Mouse (Mus musculus) lung, embryonic 16.5 days (tissue): ENCODE measurements around the gene Rpl22. TPM values are rescaled to one million over a fixed set of nuclear protein-coding genes. Genes with fewer than 3 reads are reported as not detected.

Source experiments
- ATAC-seq: fragments of 200-750 bp; cut with Nextera tagmentation; 2 replicates; pipeline ENCODE4 v1.8.0; 2017; ENCODE audit warnings: low read depth, mild to moderate bottlenecking, moderate library complexity
- H3K27ac ChIP-seq: fragments of 300-500 bp; sonication (generic); 2 replicates; pipeline ENCODE4 v1.5.1; 2014; ENCODE audit warnings: mild to moderate bottlenecking, control low read depth, low read length
- H3K27me3 ChIP-seq: fragments of 300-500 bp; sonication (generic); 2 replicates; pipeline ENCODE4 v1.6.1; 2014; ENCODE audit warnings: low read depth, low read length, mixed read lengths; ENCODE audit not compliant: control insufficient read depth, insufficient read depth
- H3K36me3 ChIP-seq: fragments of 300-500 bp; sonication (generic); 2 replicates; pipeline ENCODE4 v1.6.1; 2014; ENCODE audit warnings: low read length; ENCODE audit not compliant: control insufficient read depth, insufficient read depth
- H3K4me1 ChIP-seq: fragments of 300-500 bp; sonication (generic); replicated peaks from 2 replicates; pipeline ENCODE4 v1.6.1; 2014; ENCODE audit warnings: low read length, mixed read lengths; ENCODE audit not compliant: control insufficient read depth, insufficient read depth
- H3K4me2 ChIP-seq: fragments of 300-500 bp; sonication (generic); 2 replicates; pipeline ENCODE4 v1.6.1; 2014; ENCODE audit warnings: low read depth, low read length, control low read depth
- H3K4me3 ChIP-seq: fragments of 300-500 bp; sonication (generic); 2 replicates; pipeline ENCODE4 v1.5.1; 2014; ENCODE audit warnings: mild to moderate bottlenecking, low read length, control low read depth
- H3K9ac ChIP-seq: fragments of 300-500 bp; sonication (generic); 2 replicates; pipeline ENCODE4 v1.6.1; 2014; ENCODE audit warnings: low read length, control low read depth
- H3K9me3 ChIP-seq: fragments of 300-500 bp; sonication (generic); 2 replicates; pipeline ENCODE4 v1.6.1; 2016; ENCODE audit warnings: low read length; ENCODE audit not compliant: control insufficient read depth
- WGBS: fragments of 180-500 bp; shearing (Covaris S2); extraction: QIAGEN DNeasy Blood & Tissue Kit; methylation state at CpG from one replicate; pipeline ENCODE4 v1.1.7; 2014; 5-methylcytosine and 5-hydroxymethylcytosine counted together
- polyA plus RNA-seq: library from polyadenylated mRNA; unstranded; fragments of >200 nt; fragmentation: Nextera tagmentation; extraction: Ambion mirVana; gene quantifications from 2 replicates; pipeline ENCODE4 v1.2.1, GENCODE M21; 2015

Gene Rpl22
- polyA plus RNA-seq, 1 experiment from 2014 or later, result 378 TPM

DNA sequence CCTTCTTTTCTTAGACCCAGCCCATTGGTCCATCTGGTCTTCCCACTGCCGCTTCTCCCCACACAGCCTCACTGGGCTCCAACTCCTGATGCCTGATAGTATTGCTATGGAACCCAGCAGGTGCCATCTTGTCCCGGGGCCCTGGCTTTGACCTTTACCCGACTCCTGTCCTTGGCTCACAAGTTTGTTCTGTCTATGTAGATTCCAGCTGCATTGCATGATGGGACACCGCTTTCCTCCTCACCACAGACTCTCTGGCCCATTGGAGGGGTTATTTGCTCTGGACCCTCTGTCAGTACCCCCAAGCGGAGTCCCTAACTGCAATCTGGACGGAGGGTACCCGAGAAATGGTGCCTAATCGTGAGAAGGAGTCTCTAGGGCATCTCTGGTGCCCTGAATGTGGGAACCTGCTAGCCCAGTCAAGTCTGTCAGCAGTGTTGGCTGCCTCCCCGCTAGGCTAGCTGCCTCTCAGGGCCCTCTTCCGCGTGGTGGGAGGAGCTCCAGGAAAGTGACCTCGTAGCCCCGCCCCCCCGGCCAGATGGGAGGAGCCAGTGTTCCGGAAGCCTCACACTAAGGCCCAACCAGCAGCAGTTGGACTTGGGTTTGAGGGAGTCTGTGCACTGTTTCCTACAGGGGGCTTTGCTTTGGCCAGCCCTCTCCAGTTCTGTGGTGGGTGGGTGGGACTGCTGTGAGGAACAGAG, 15.2 kb downstream of the Rpl22 start:
- H3K4me1 ChIP-seq, result peaks cover 15% of the 10 kb centered on the region
- no peak overlapping the region for H3K4me2 ChIP-seq
- 33% methylated on average over 15 of the region's 15 CpGs for WGBS
- H3K4me3 ChIP-seq, result no peak overlapping the region
- no peak overlapping the region for H3K9ac ChIP-seq
- H3K27ac ChIP-seq, result no peak overlapping the region
- H3K27me3 ChIP-seq, result peaks cover 50% of the 10 kb centered on the region
- H3K9me3 ChIP-seq, result no peaks in the 10 kb centered on the region
- ATAC-seq, result no peak
- H3K36me3 ChIP-seq, result no peaks in the 10 kb centered on the region

GRCm38 (mm10) chr4:152343296-152343695, 17.8 kb downstream of the Rpl22 start:
- H3K27ac ChIP-seq, result no peak overlapping the region
- H3K36me3 ChIP-seq, result no peaks in the 10 kb centered on the region
- H3K27me3 ChIP-seq, result peaks cover 42% of the 10 kb centered on the region
- 16% methylated on average over 5 of the region's 5 CpGs for WGBS
- no peak overlapping the region for H3K4me2 ChIP-seq
- H3K9ac ChIP-seq, result no peak overlapping the region
- no peaks in the 10 kb centered on the region for H3K9me3 ChIP-seq
- H3K4me1 ChIP-seq, result peaks cover 15% of the 10 kb centered on the region
- H3K4me3 ChIP-seq, result no peak overlapping the region
- ATAC-seq, result no peak

- H3K27ac ChIP-seq, result no peak overlapping the region
- no peaks in the 10 kb centered on the region for H3K36me3 ChIP-seq
- H3K4me1 ChIP-seq, result peaks cover 3% of the 10 kb centered on the region; the same call in 1 of the 2 replicates
- H3K4me2 ChIP-seq, result no peak overlapping the region
- H3K9me3 ChIP-seq, result no peaks in the 10 kb centered on the region
- no peak for ATAC-seq
- no peak overlapping the region for H3K9ac ChIP-seq
- H3K27me3 ChIP-seq, result peaks cover 33% of the 10 kb centered on the region
- 39% methylated on average over 7 of the region's 7 CpGs for WGBS
- no peak overlapping the region for H3K4me3 ChIP-seq
Observed at GRCm38 (mm10) chr4:152344651-152345050, 19.1 kb downstream of the Rpl22 start.

DNA sequence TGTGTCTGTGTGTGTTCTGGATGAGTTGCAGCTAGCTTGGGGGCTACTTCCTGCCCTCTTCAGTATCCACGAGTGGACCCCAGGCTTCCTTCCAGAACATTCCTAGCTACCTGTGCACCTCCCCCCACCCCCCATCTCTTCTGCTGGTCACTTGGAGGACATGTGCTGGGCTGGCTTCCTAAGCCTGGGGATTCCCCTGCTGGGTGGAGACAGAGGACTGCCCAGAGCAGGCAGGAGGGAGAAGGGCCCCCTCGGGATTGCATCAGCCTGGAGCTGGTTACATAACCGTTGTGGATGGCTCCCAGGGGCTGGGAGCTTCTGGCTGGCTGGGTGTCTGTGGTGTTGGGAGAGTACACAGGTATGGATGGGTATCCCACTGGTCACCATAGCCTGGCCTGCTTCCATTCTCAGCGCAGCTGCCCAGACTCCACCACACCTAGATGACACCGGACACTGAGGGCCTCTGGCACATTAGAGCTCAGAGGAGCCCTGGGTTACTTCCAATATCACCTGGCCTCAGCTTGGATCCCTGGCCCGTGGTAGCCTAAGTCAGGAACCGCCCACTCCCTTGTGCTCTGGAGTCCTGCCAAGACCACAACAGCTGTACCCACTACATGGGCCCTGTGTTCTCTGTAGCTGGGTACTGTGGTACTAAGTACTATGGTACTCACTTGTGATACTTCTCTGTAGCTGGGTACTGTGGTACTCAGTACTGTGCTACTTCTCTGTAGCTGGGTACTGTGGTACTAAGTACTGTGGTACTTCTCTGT, 19.8 kb downstream of the Rpl22 start:
- H3K9ac ChIP-seq, result no peak overlapping the region
- peaks cover 27% of the 10 kb centered on the region for H3K27me3 ChIP-seq
- H3K4me1 ChIP-seq, result peaks cover 3% of the 10 kb centered on the region; the same call in 1 of the 2 replicates
- H3K4me2 ChIP-seq, result no peak overlapping the region
- no peak overlapping the region for H3K27ac ChIP-seq
- no peaks in the 10 kb centered on the region for H3K9me3 ChIP-seq
- 34% methylated on average over 7 of the region's 7 CpGs for WGBS
- peak; percentile 60 for ATAC-seq
- H3K4me3 ChIP-seq, result no peak overlapping the region
- no peaks in the 10 kb centered on the region for H3K36me3 ChIP-seq

- Histone ChIP-seq H3K4me2 (no peak overlapping the region), H3K27ac (no peak overlapping the region), H3K36me3 (no peaks in the 10 kb centered on the region), H3K4me1 (peaks cover 3% of the 10 kb centered on the region; the same call in 1 of the 2 replicates), H3K4me3 (no peak overlapping the region), H3K27me3 (peaks cover 16% of the 10 kb centered on the region; the same call in 1 of the 2 replicates), H3K9ac (no peak overlapping the region), H3K9me3 (no peaks in the 10 kb centered on the region)
- WGBS, result 3% methylated on average over 16 of the region's 17 CpGs
- ATAC-seq, result no peak
Observed at GRCm38 (mm10) chr4:152349837-152350381, 24.4 kb downstream of the Rpl22 start.

DNA sequence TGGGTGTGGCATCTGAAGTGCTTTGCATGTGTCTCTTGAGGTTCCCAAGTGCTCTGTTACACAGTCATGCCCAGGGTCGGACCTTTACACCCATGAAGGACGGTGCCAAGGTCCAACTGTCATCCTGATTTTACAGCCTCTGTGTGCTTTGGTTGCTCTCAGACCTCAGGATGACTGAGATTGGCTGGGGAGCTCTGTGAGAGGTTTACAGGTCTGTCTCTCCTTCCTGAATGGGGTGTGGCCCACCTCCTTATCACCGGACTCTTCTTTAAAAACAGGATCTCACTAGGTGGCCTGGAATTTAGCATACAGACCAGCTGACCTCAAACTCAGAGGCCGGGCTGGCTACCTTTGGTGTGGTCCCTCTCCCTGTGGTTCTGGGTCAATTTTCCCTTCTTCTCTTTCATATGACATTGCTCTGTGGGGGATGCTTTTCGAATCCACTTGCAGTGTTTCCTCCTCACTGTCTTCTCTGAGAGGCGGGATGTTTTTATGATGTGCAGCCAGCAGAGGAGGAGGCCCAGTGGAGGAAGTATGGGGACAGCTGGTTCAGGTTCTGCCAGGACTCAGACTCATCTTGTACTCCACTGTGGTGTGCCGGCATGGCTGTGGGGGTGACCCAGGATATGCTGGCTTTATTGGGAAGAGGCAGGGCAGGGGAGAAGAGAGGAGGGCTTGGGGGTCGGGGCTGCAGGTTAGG, 25.3 kb downstream of the Rpl22 start:
- H3K9me3 ChIP-seq, result no peaks in the 10 kb centered on the region
- peaks cover 16% of the 10 kb centered on the region; the same call in 1 of the 2 replicates for H3K27me3 ChIP-seq
- H3K9ac ChIP-seq, result no peak overlapping the region
- H3K4me1 ChIP-seq, result no peaks in the 10 kb centered on the region
- H3K4me3 ChIP-seq, result no peak overlapping the region
- H3K4me2 ChIP-seq, result no peak overlapping the region
- WGBS, result 19% methylated on average over 8 of the region's 8 CpGs
- no peak for ATAC-seq
- no peak overlapping the region for H3K27ac ChIP-seq
- H3K36me3 ChIP-seq, result no peaks in the 10 kb centered on the region

DNA sequence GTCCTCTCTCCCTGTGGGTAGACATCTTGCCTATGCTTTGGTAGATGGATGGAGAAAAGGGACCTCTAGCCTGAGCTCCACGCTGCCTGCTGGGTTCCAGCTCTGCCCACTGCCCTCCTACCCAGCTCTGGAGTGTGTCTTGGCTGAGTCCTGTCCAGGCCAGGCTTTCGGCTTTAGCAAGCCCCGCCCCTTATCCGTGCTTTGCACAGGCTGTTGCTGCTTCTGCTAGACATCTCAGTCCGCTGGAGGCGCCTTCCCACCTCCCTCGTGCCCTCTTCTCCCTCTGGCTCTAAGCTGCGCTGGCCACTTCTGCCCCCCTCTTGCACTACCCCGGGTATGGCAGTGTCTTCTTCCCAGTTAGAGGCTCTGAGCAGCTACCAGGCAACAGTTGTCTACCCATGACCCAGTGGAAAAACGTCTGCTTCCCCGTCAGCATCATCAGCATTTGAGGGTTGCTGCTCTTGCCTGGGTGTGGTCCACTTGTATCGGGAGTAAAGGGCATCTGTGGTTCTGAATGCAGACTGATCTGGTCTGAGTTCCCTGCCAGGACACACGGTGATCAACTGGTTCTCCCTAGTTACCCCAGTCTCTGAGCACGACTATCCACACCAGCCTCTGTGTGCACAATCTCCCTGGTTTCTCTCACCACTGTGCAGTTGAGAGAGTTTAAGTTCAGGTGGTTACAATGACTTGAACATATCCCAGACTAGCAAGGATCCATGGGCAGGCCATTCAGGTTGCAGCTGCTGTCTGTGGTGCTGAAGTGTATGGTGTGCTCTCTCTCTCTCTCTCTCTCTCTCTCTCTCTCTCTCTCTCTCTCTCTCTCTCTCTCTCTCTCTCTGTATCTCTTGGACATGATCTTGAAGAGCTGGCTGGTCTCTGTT, 26.1 kb downstream of the Rpl22 start:
- WGBS, result 9% methylated on average over 14 of the region's 14 CpGs
- H3K9me3 ChIP-seq, result no peaks in the 10 kb centered on the region
- H3K27me3 ChIP-seq, result peaks cover 16% of the 10 kb centered on the region; the same call in 1 of the 2 replicates
- H3K4me1 ChIP-seq, result no peaks in the 10 kb centered on the region
- H3K27ac ChIP-seq, result no peak overlapping the region
- ATAC-seq, result peak; percentile 21; the same call in 1 of the 2 replicates
- H3K4me3 ChIP-seq, result no peak overlapping the region
- no peaks in the 10 kb centered on the region for H3K36me3 ChIP-seq
- H3K9ac ChIP-seq, result no peak overlapping the region
- no peak overlapping the region for H3K4me2 ChIP-seq

DNA sequence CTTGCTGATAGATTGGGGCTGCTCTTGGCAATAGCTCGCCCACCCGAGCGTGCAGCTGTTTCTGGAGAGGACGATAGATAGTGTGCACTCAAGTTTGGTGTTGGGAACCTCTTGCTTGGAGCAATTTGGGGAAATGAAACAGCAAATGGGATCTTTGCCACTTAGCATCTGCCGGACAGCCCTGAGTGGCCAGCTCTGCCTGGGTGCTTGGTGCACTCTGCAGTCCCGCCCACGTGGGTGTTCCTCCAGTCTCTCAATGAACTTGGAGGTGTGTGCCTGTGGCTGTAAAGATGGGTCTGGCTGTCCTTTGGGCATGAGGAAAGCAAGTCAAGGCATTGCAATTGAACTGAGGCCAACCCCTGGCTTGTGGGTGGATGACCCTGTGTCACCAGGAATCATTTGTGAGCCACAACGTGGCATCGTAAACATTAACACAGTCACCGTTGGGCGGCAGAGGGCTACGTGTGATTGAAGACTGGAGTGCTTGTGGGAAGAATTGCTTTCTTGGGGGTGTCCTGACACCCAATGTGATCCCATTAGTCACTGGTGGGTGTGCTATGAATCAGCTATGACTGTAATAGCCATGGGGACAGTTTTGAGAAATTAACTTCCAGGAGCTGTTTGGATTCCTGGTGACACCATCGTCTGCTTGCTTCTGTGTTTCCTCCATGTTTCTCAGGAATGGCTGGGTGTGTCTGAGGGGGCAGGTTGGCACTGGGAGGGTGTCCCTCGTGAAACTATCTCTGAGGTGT, 28.5 kb downstream of the Rpl22 start:
- peaks cover 10% of the 10 kb centered on the region; the same call in 1 of the 2 replicates for H3K27me3 ChIP-seq
- no peak overlapping the region for H3K27ac ChIP-seq
- H3K4me3 ChIP-seq, result no peak overlapping the region
- no peaks in the 10 kb centered on the region for H3K36me3 ChIP-seq
- H3K4me1 ChIP-seq, result no peaks in the 10 kb centered on the region
- H3K9me3 ChIP-seq, result no peaks in the 10 kb centered on the region
- WGBS, result 59% methylated on average over 14 of the region's 14 CpGs
- H3K9ac ChIP-seq, result no peak overlapping the region
- H3K4me2 ChIP-seq, result no peak overlapping the region
- ATAC-seq, result no peak
